In the genomic region with DNA sequence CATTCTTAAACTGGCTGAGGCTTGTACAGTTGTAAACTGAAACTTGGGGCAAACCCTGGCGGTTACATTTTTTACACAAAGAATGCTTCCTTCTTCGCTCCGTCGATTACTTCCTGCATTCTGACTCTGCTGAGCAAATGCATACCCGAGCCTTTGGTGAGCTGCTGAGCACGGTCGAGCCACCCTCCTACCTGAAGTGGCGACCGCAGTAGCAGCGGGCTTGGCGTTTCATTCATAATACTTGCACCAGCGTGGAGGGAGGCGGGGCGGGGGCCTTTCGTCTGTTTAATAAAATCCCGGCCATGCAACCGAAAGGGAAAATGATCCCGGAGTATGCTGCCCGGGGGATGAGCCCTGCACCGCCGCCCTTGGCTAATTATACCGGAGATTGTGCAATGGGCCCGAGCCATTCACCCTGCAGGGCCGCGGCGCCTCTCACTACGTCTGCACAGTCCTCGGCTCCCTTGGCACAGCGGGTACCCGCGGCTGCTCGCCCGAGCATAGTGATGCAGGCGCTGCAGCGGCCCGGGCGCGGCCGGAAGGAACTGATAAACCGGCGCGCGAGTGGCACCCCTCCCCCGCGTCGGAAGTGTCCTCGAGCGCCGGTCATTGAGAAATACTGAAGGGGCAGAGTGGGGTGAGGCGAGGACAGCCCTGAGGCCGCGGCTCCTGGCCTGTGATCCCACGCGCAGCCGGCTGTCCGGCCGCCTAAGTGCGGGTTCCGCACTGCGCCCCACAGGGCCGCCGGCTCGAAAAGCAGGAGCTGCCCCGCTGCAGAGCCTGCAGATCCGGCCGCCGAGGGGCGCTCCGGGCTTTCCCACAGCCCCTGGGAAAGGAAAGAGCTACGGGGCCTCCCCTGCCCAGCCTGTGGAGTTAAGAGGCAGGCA, we compare ENCODE assay signal across 8 mouse cellular contexts. TPM values are rescaled to one million over a fixed set of nuclear protein-coding genes. Genes with fewer than 3 reads are reported as not detected.
DNase-seq lines count a peak whose midpoint lies in the region; ATAC-seq lines count a peak whose summit lies in the region.

No protein-coding gene starts in this region.

- ATAC-seq in hindbrain, embryonic 13.5 days (ENCODE audit: low FRiP score), result peak; percentile 78

- DNase-seq in R1 (ENCODE audit: low read depth, low spot score), result peak; percentile 86
- peak; percentile 86 to 89 for DNase-seq in cerebellum, postnatal 14 days
- peak; percentile 72 to 74 for DNase-seq in frontal cortex, postnatal 25 days (ENCODE audit: low spot score in 2 of 2)
- DNase-seq in left cerebral cortex, adult 11 months (ENCODE audit: low spot score), result peak; percentile 68
- peak; percentile 89 for DNase-seq in lung, postnatal 36 days
- peak; percentile 85 for DNase-seq in retina, embryonic 14.5 days (ENCODE audit: low spot score)
- DNase-seq in thymus, postnatal 36 days, result peak; percentile 87 to 90

- peak overlapping the region; percentile 81 for H3K9ac ChIP-seq in hindbrain, embryonic 13.5 days

- H3K4me2 ChIP-seq in hindbrain, embryonic 13.5 days, result peak overlapping the region; percentile 73

- no peaks in the 10 kb centered on the region for H3K36me3 ChIP-seq in hindbrain, embryonic 13.5 days

- H3K4me1 ChIP-seq in hindbrain, embryonic 13.5 days (replicated peaks), result peaks cover 23% of the 10 kb centered on the region

- WGBS in hindbrain, embryonic 13.5 days, result under 1% methylated on average over 70 of the region's 70 CpGs

- 0 out of 2 replicates have a peak, but pooled peaks cover 7% of the 10 kb centered on the region for H3K27me3 ChIP-seq in hindbrain, embryonic 13.5 days

- peak overlapping the region; percentile 90 for H3K27ac ChIP-seq in hindbrain, embryonic 13.5 days

- H3K4me3 ChIP-seq in hindbrain, embryonic 13.5 days, result peak overlapping the region; percentile 61

- H3K9me3 ChIP-seq in hindbrain, embryonic 13.5 days, result no peaks in the 10 kb centered on the region

RNA-seq across cellular contexts. Expression of a gene that starts 4.1 kb away (rescaled TPM):
- polyA plus RNA-seq in hindbrain, embryonic 13.5 days (2015; fragmentation: Nextera tagmentation; extraction: Ambion mirVana), result 6.0 and 6.1 TPM in 2 replicates

Comparison
In these comparisons a context has a peak if more than half of its experiments do, and no peak if none do; other contexts are left out.
1. Peak in every context shown above with its lines: DNase-seq, ATAC-seq, H3K4me3 ChIP-seq and H3K27ac ChIP-seq.